Mouse (Mus musculus) ovary, postnatal 10 days (tissue): ENCODE results near the gene Slk.
"Not testable (repeated sequence)": the region's sequence is repeated elsewhere in the genome, so short reads cannot be mapped to it uniquely, and the experiment has no call there.

Source experiments
- DNase-seq: peaks from one replicate; pipeline ENCODE4 v3.0.0; 2022; ENCODE audit warnings: low spot score

Gene Slk

GRCm38 (mm10) chr19:47570042-47570441 is 9.4 kb upstream of the Slk start:
- no peak for DNase-seq

GRCm38 (mm10) chr19:47571981-47572380 is 7.5 kb upstream of the Slk start:
- not testable (repeated sequence) for DNase-seq

GRCm38 (mm10) chr19:47573718-47574117 is 5.8 kb upstream of the Slk start:
- DNase-seq: no peak

- no peak for DNase-seq
Observed at GRCm38 (mm10) chr19:47578581-47579224, 775 bp upstream of the Slk start.

GRCm38 (mm10) chr19:47579788-47580631 is 532 bp downstream of the Slk start:
- no peak for DNase-seq

- DNase-seq: no peak
Observed at GRCm38 (mm10) chr19:47585772-47586171, 6.3 kb downstream of the Slk start.

GRCm38 (mm10) chr19:47587009-47587408 is 7.5 kb downstream of the Slk start:
- no peak for DNase-seq

- DNase-seq: no peak
Observed at GRCm38 (mm10) chr19:47608513-47608912, 29.0 kb downstream of the Slk start.

- DNase-seq: no peak
Observed at GRCm38 (mm10) chr19:47613442-47613841, 34.0 kb downstream of the Slk start.

GRCm38 (mm10) chr19:47621478-47621877 is 42.0 kb downstream of the Slk start:
- no peak for DNase-seq

GRCm38 (mm10) chr19:47624940-47625711 is 45.6 kb downstream of the Slk start:
- no peak for DNase-seq

GRCm38 (mm10) chr19:47627450-47627849 is 48.0 kb downstream of the Slk start:
- no peak for DNase-seq

- no peak for DNase-seq
Observed at GRCm38 (mm10) chr19:47629068-47629467, 49.6 kb downstream of the Slk start.

- no peak for DNase-seq
Observed at GRCm38 (mm10) chr19:47630381-47630780, 50.9 kb downstream of the Slk start.

- no peak for DNase-seq
Observed at GRCm38 (mm10) chr19:47631799-47632198, 52.3 kb downstream of the Slk start.

GRCm38 (mm10) chr19:47635380-47635779 is 55.9 kb downstream of the Slk start:
- no peak for DNase-seq

GRCm38 (mm10) chr19:47643910-47644309 is 64.4 kb downstream of the Slk start:
- no peak for DNase-seq

- no peak for DNase-seq
Observed at GRCm38 (mm10) chr19:47645583-47645982, 66.1 kb downstream of the Slk start.

GRCm38 (mm10) chr19:47646508-47647120 is 67.1 kb downstream of the Slk start:
- no peak for DNase-seq

GRCm38 (mm10) chr19:47649071-47649470 is 69.6 kb downstream of the Slk start:
- no peak for DNase-seq

GRCm38 (mm10) chr19:47650366-47651159 is 71.1 kb downstream of the Slk start:
- DNase-seq: no peak

GRCm38 (mm10) chr19:47651160-47651480 is 71.6 kb downstream of the Slk start:
- DNase-seq: no peak
